Mouse (Mus musculus) bone marrow macrophage, adult 2 months (primary cell): Measurements from ENCODE around the gene CN725425. TPM values are rescaled to one million over a fixed set of nuclear protein-coding genes. Genes with fewer than 3 reads are reported as not detected.

Experiments used
- H3K27ac ChIP-seq: 2 replicates; pipeline ENCODE4 v1.5.1; 2012; ENCODE audit warnings: low read depth, low read length; ENCODE audit not compliant: insufficient read depth
- H3K4me1 ChIP-seq: 2 replicates; pipeline ENCODE4 v1.6.1; 2012; ENCODE audit warnings: low read length; ENCODE audit not compliant: control insufficient read depth, insufficient read depth
- H3K4me3 ChIP-seq: 2 replicates; pipeline ENCODE4 v1.5.1; 2012; ENCODE audit warnings: mild to moderate bottlenecking, low read length, moderate library complexity; ENCODE audit not compliant: insufficient read depth
- CTCF ChIP-seq: IDR thresholded peaks from 2 replicates; pipeline ENCODE4 v1.5.1; 2012; ENCODE audit warnings: low read depth, mild to moderate bottlenecking, low read length, moderate library complexity
- POLR2A ChIP-seq: IDR thresholded peaks from 2 replicates; pipeline ENCODE4 v1.6.1; 2012; ENCODE audit warnings: mild to moderate bottlenecking, low read depth, low read length, borderline replicate concordance
- polyA plus RNA-seq: library from polyadenylated mRNA; stranded (reverse); fragments of >200 nt; gene quantifications from 2 replicates; pipeline ENCODE4 v1.2.4, GENCODE M21; 2012; ENCODE audit not compliant: missing spikeins, insufficient read depth, insufficient read length

The CN725425 gene
- not detected in 2 replicates for polyA plus RNA-seq

GRCm38 (mm10) chr15:91199256-91199905, at the start of gene CN725425:
TSS of gene CN725425 (plus strand) at chr15:91199494.
- Histone ChIP-seq H3K27ac (no peak within 1 kb of the TSS), H3K4me3 (no peak within 1 kb of the TSS), H3K4me1 (peaks cover 9% of the 10 kb centered on the region)
- TF ChIP-seq POLR2A (no peak), CTCF (no peak)

GRCm38 (mm10) chr15:91152592-91152991, 46.7 kb upstream of the CN725425 start:
- H3K4me3 ChIP-seq: no peak overlapping the region
- H3K4me1 ChIP-seq: no peaks in the 10 kb centered on the region
- H3K27ac ChIP-seq: no peak overlapping the region
- TF ChIP-seq CTCF (no peak), POLR2A (no peak)

DNA sequence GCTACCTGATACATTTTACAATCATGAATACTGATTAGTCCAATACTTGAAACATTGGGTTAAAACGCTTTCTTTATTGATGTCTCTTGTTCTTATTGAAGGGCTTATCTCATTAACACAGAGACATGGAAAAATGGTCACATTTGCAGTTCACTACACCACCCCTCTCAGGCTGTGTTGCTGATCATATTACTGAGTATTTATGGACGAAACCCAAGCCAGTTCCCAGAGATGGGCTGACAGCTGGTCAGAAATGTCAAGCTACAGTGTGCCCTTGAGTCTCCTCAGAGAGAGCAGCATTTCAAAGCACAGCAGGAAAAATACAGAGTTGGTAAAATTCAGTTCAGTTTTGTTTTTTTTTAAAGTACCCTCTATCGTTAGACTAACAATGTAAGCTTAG, 46.0 kb upstream of the CN725425 start:
- Histone ChIP-seq H3K4me3 (no peak overlapping the region), H3K27ac (no peak overlapping the region), H3K4me1 (no peaks in the 10 kb centered on the region)
- TF ChIP-seq CTCF: no peak
- TF ChIP-seq POLR2A: no peak

DNA sequence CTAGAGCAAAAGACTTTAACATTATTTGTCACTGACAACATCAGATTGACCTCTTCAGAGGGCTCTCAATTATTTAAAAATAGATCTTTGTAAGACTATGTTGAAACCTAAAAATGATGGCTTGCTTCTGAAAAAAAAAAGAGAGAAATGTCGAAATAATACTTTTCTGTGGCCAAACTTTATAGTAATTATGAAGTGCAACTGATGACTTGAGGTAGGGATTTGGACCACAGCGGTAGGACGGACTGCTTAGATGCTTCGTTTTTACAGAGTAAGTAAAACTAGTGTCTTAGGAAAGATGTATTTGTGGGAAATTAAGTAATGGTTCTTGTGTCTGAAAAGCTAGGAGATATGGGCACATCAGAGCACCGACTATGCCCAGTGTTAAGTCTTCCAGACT, 38.1 kb upstream of the CN725425 start:
- TF ChIP-seq CTCF (no peak), POLR2A (no peak)
- Histone ChIP-seq H3K4me1 (peaks cover 2% of the 10 kb centered on the region; the same call in 1 of the 2 replicates), H3K4me3 (no peak overlapping the region), H3K27ac (no peak overlapping the region)

DNA sequence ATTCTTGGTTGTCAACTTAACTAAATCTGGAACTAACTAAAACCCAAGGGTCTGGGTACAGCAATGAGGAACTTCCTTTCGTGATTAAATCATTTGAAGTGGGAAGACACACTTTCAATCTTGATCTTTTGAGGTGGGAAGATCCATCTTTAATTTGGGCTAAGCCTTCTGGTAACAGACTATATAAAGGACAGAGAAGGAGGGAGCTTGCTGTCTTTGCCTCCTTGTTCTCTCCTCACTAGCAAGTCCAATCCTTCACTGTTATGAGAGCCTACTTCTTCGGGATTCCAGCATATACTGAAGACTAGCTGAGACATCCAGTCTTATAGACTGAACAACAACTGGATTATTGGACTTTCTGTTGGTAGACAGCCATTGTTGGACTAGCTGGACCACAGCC, 35.8 kb upstream of the CN725425 start:
- no peak overlapping the region for H3K4me3 ChIP-seq
- no peak overlapping the region for H3K27ac ChIP-seq
- no peak for TF ChIP-seq POLR2A
- no peak for TF ChIP-seq CTCF
- peaks cover 11% of the 10 kb centered on the region for H3K4me1 ChIP-seq

DNA sequence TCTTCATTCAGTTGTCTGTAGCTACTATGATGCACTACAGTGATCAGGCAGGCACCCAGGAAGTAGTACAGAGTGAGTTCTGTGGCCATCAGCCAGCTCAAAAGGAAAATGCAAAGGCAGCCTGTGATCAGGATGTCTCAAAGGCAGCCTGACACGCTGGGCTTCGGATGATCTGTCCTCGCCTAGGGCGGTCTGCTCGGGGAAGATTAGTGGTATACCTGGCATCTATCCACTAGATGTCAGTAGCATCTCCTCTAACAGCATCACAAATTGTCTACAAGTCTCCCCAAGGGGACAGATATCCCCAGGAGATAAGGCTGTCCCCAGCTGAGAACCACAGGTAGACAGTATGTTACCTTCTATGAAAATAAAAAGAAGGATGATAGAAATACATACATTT, 34.3 kb upstream of the CN725425 start:
- Histone ChIP-seq H3K4me1 (peaks cover 17% of the 10 kb centered on the region), H3K4me3 (no peak overlapping the region)
- TF ChIP-seq CTCF (peak; percentile 47), POLR2A (no peak)

GRCm38 (mm10) chr15:91167850-91168562, 31.3 kb upstream of the CN725425 start:
- peaks cover 33% of the 10 kb centered on the region for H3K4me1 ChIP-seq
- H3K27ac ChIP-seq: peak overlapping the region; percentile 78
- no peak for TF ChIP-seq POLR2A
- TF ChIP-seq CTCF: no peak
- peak overlapping the region; percentile 40 for H3K4me3 ChIP-seq

More for the DNA sequence above, 34.3 kb upstream of the CN725425 start:
- no peak overlapping the region for H3K27ac ChIP-seq

DNA sequence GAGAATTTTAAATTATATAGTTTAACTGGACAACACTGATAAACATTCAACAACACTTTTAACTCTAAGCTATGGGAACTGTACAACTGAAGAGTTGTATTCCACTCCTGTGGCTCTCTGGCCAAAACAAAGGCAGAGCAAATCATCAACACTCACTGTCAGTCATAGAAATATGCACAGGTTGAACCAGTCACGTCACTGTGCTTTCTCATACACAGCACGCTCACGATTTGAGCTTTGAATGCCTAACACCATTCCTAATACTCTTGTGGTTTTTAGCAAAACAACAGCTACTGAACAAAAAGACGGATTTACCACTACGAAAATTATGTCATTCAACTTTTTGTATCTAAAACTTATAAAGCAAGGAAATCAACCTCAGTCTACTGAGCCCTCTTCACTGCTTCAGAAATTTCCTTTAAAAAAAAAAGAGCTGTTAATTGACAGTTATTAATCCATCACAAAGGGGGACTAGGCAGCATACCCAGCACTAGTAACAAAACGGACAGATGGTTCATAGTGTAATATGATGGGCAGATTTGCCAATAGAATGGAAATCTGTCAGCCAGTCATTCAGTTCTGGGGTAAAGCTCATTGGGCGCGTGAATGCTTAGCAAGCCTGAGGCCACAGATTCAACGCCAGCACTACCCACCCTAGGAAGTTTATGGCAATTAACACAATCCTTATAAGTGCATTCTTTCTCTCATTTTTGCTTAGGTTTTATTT, 28.5 kb upstream of the CN725425 start:
- Histone ChIP-seq H3K4me3 (no peak overlapping the region), H3K4me1 (peaks cover 33% of the 10 kb centered on the region), H3K27ac (no peak overlapping the region; the same call in 1 of the 2 replicates)
- TF ChIP-seq POLR2A (no peak), CTCF (no peak)

DNA sequence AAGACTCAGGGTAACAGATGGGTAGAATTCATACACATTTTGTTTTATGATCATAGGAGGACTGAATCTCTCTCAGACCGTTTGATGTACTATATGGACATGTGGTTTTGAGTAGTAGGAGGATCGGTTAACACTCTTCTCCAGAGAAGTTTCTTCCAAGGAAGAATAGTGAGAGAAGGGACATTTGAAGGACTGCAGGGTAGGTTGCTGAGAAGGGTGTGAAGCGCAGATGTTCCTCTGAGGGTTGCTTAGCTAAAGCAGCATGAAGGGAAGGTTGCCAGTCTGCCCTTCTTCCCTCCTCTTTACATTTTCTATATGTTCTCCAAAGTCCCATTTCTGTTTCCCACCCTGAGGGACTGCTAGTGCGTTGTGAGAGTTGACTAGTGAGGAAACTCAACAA, 28.0 kb upstream of the CN725425 start:
- peaks cover 30% of the 10 kb centered on the region for H3K4me1 ChIP-seq
- no peak overlapping the region for H3K4me3 ChIP-seq
- TF ChIP-seq POLR2A (no peak), CTCF (no peak)
- H3K27ac ChIP-seq: peak overlapping the region; percentile 67

GRCm38 (mm10) chr15:91172193-91172592, 27.1 kb upstream of the CN725425 start:
- TF ChIP-seq CTCF (no peak), POLR2A (no peak)
- H3K4me1 ChIP-seq: peaks cover 32% of the 10 kb centered on the region
- peak overlapping the region; percentile 6; the same call in 1 of the 2 replicates for H3K4me3 ChIP-seq
- peak overlapping the region; percentile 67 for H3K27ac ChIP-seq
